Mouse (Mus musculus) neural tube, embryonic 11.5 days (tissue): ENCODE measurements around the gene Traf4. TPM values are rescaled to one million over a fixed set of nuclear protein-coding genes. Genes with fewer than 3 reads are reported as not detected.
"Not testable (repeated sequence)": the region's sequence is repeated elsewhere in the genome, so short reads cannot be mapped to it uniquely, and the experiment has no call there.

Experiments
- ATAC-seq: fragments of 200-750 bp; cut with Nextera tagmentation; 2 replicates; pipeline ENCODE4 v1.8.0; 2017; ENCODE audit warnings: moderate number of reproducible peaks, mild to moderate bottlenecking, moderate TSS enrichment, moderate library complexity; ENCODE audit not compliant: insufficient read depth, low FRiP score, low TSS enrichment
- DNase-seq: peaks from one replicate; pipeline ENCODE4 v3.0.0-alpha.2; 2015; ENCODE audit warnings: low spot score
- H3K27ac ChIP-seq: fragments of 300-500 bp; sonication (generic); 2 replicates; pipeline ENCODE4 v1.5.1; 2014; ENCODE audit warnings: low read depth, mild to moderate bottlenecking, low read length
- H3K27me3 ChIP-seq: fragments of 300-500 bp; sonication (generic); 2 replicates; pipeline ENCODE4 v1.6.1; 2014; ENCODE audit warnings: mild to moderate bottlenecking, low read length, mixed read lengths; ENCODE audit not compliant: control insufficient read depth, insufficient read depth
- H3K36me3 ChIP-seq: fragments of 300-500 bp; sonication (generic); 2 replicates; pipeline ENCODE4 v1.6.1; 2014; ENCODE audit warnings: mild to moderate bottlenecking, low read length, moderate library complexity, mixed read lengths; ENCODE audit not compliant: control insufficient read depth, insufficient read depth
- H3K4me1 ChIP-seq: fragments of 300-500 bp; sonication (generic); 2 replicates; pipeline ENCODE4 v1.6.1; 2014; ENCODE audit warnings: low read length, mixed read lengths; ENCODE audit not compliant: control insufficient read depth, insufficient read depth
- H3K4me2 ChIP-seq: fragments of 300-500 bp; sonication (generic); 2 replicates; pipeline ENCODE4 v1.6.1; 2014; ENCODE audit warnings: low read depth, mild to moderate bottlenecking, moderate library complexity
- H3K4me3 ChIP-seq: fragments of 300-500 bp; sonication (generic); 2 replicates; pipeline ENCODE4 v1.5.1; 2014; ENCODE audit warnings: low read depth, low read length
- H3K9ac ChIP-seq: fragments of 300-500 bp; sonication (generic); 2 replicates; pipeline ENCODE4 v1.6.1; 2014; ENCODE audit warnings: mild to moderate bottlenecking, low read length
- H3K9me3 ChIP-seq: fragments of 300-500 bp; sonication (generic); 2 replicates; pipeline ENCODE4 v1.6.1; 2016; ENCODE audit warnings: low read length; ENCODE audit not compliant: control insufficient read depth
- WGBS: fragments of 180-500 bp; shearing (Covaris S2); extraction: QIAGEN DNeasy Blood & Tissue Kit; methylation state at CpG from one replicate; pipeline ENCODE4 v1.1.7; 2014; 5-methylcytosine and 5-hydroxymethylcytosine counted together
- polyA plus RNA-seq: library from polyadenylated mRNA; unstranded; fragments of >200 nt; fragmentation: Nextera tagmentation; extraction: Ambion mirVana; gene quantifications from 2 replicates; pipeline ENCODE4 v1.2.1, GENCODE M21; 2014

Gene Traf4
- polyA plus RNA-seq, 1 experiment from 2014 or later: 124 TPM

GRCm38 (mm10) chr11:78184702-78185101 lies 19.3 kb upstream of the Traf4 start:
- not testable (repeated sequence) for ATAC-seq, H3K4me2 ChIP-seq, H3K4me3 ChIP-seq, H3K27me3 ChIP-seq, H3K27ac ChIP-seq, H3K9me3 ChIP-seq, H3K36me3 ChIP-seq, DNase-seq, H3K9ac ChIP-seq
- 92% methylated on average over 6 of the region's 6 CpGs for WGBS
- peaks cover 12% of the 10 kb centered on the region for H3K4me1 ChIP-seq

DNA sequence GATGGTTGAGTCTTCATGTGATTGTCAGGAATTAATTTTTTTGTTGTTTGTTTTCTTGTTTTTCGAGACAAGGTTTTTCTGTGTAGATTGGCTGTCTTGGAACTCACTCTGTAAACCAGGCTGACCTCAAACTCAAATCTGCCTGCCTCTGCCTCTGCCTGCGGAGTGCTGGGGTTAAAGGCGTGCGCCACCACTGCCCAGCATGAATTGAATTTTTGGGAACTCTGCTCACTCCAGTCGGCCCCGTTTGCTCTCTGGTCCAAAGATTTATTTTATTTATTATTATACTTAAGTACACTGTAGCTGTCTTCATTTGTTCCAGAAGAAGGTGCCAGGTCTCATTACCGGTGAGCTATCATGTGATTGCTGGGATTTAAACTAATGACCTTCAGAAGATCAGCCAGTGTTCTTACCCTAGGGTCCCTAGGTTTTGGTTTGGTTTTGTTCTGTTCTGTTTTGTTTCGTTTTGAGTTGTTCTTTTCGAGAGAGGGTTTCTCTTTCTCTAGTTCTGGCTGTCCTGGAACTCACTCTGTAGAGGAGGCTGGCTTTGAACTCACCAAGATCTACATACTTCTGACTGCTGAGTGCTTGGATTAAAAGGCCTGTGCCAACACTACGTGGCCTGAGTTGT lies 18.6 kb upstream of the Traf4 start:
- ATAC-seq (0 out of 2 replicates have a peak, but pooled peaks have one; percentile 8), DNase-seq (no peak)
- peaks cover 15% of the 10 kb centered on the region for H3K4me1 ChIP-seq
- H3K4me2 ChIP-seq: peak overlapping the region; percentile 61
- no peak overlapping the region for H3K9ac ChIP-seq
- no peaks in the 10 kb centered on the region for H3K9me3 ChIP-seq
- H3K27me3 ChIP-seq: no peaks in the 10 kb centered on the region
- no peak overlapping the region for H3K27ac ChIP-seq
- no peak overlapping the region for H3K4me3 ChIP-seq
- WGBS: 51% methylated on average over 10 of the region's 10 CpGs
- H3K36me3 ChIP-seq: peaks cover 7% of the 10 kb centered on the region; the same call in 1 of the 2 replicates

DNA sequence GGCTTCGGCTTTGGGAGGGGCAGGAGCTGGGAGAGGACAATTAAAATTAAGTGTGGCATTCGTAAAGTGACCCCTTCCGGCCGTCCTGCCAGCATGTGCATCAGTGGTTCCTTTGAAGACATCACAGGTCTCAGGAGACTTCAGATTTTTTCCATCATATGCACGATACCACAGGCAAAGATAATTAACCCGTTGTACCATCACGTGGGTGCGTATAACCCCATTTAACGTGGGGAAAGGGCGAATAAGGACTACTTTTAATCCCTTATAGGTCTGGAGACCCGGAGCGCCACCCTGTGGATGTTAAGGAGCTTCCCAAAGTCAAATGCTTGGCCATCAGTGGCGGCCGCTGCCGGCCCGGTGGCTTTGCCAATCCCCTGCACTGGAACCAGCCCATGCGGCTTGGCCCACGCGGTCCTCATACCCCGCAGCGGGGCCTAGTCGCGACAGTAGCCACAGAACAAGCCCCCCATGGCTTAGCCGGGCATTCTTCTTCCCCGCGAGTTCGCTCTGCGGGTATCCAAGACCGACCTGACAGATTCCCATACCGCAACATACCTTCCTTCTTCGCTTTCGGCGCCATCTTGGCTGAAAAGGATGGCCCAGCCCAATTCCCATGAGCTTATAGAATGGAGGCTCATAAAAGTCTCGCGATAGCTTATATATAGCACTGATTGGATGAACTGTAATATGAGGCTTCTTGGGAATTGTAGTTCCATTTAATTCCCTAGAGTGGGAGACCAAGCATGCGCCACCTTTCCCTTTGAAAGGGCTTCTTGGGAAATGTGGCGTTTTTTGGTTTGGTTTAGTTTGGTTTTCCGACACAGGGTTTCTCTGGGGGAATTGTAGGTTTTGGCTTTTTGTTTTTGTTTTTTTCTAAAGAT lies 17.8 kb upstream of the Traf4 start, which contains the start of gene Rpl23a:
Gene Rpl23a, minus strand, starts transcription at position 624 of the 884 bp plus-strand sequence.
- peaks cover 7% of the 10 kb centered on the region; the same call in 1 of the 2 replicates for H3K36me3 ChIP-seq
- H3K4me1 ChIP-seq: peaks cover 19% of the 10 kb centered on the region
- no peaks in the 10 kb centered on the region for H3K9me3 ChIP-seq
- H3K27ac ChIP-seq: peak within 1 kb of the TSS; percentile 89
- H3K4me3 ChIP-seq: peak within 1 kb of the TSS; percentile 85
- H3K27me3 ChIP-seq: no peaks in the 10 kb centered on the region
- ATAC-seq (peak; percentile 85), DNase-seq (peak; percentile 87)
- peak within 1 kb of the TSS; percentile 61 for H3K4me2 ChIP-seq
- WGBS: under 1% methylated on average over 38 of the region's 38 CpGs
- H3K9ac ChIP-seq: peak within 1 kb of the TSS; percentile 87

- Histone ChIP-seq H3K4me1 (peaks cover 22% of the 10 kb centered on the region), H3K4me2 (peak overlapping the region; percentile 61), H3K36me3 (peaks cover 7% of the 10 kb centered on the region; the same call in 1 of the 2 replicates), H3K9me3 (no peaks in the 10 kb centered on the region), H3K9ac (peak overlapping the region; percentile 87), H3K27ac (no peak overlapping the region), H3K4me3 (peak overlapping the region; percentile 85), H3K27me3 (no peaks in the 10 kb centered on the region)
- no peak for ATAC-seq
- DNase-seq: no peak
- 8% methylated on average over 7 of the region's 7 CpGs for WGBS
Measured at GRCm38 (mm10) chr11:78182450-78182849, 17.1 kb upstream of the Traf4 start.

- Histone ChIP-seq H3K9me3 (no peaks in the 10 kb centered on the region), H3K36me3 (peaks cover 7% of the 10 kb centered on the region; the same call in 1 of the 2 replicates), H3K27me3 (no peaks in the 10 kb centered on the region), H3K9ac (peak overlapping the region; percentile 87; the same call in 1 of the 2 replicates), H3K4me1 (peaks cover 25% of the 10 kb centered on the region), H3K4me3 (peak overlapping the region; percentile 85), H3K27ac (no peak overlapping the region), H3K4me2 (peak overlapping the region; percentile 61)
- DNase-seq: no peak
- ATAC-seq: no peak
- WGBS: 52% methylated on average over 2 of the region's 2 CpGs
Measured at GRCm38 (mm10) chr11:78181830-78182357, 16.5 kb upstream of the Traf4 start.

DNA sequence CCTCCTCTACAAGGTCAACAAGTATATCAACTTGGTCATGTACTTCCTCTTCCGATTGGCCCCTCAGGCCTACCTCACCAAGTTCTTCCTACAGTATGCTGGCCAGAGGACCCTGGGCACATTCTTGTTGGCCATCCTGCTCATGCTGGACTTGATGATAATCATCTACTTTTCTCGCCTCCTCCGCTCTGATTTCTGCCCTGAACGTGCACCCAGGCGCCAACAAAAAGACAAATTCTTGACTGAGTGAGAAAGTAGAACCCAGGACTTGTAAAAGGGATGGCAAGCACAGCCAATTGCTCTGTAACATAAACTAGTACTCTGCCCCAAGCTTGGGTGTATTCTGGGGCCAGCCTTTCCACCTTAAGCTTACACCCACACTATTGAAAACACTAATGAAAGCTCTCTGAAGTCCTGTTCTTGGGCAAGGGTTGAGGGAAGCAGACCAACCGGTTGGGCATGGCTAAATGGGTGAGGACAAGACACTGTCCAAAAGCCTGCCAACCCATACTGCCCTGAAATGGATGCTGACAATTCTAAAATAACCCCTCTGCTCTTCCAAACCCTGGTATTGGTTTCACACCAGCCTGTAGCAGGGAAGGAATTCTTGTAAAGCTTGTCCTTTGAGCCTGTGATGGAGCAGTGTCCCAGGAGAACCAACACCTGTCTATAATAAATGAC lies 14.8 kb upstream of the Traf4 start:
- Histone ChIP-seq H3K4me3 (no peak overlapping the region), H3K36me3 (peaks cover 7% of the 10 kb centered on the region; the same call in 1 of the 2 replicates), H3K9me3 (no peaks in the 10 kb centered on the region), H3K9ac (no peak overlapping the region), H3K27me3 (no peaks in the 10 kb centered on the region), H3K4me1 (peaks cover 25% of the 10 kb centered on the region), H3K27ac (no peak overlapping the region), H3K4me2 (no peak overlapping the region; the same call in 1 of the 2 replicates)
- no peak for DNase-seq
- no peak for ATAC-seq
- WGBS: 78% methylated on average over 6 of the region's 6 CpGs

DNA sequence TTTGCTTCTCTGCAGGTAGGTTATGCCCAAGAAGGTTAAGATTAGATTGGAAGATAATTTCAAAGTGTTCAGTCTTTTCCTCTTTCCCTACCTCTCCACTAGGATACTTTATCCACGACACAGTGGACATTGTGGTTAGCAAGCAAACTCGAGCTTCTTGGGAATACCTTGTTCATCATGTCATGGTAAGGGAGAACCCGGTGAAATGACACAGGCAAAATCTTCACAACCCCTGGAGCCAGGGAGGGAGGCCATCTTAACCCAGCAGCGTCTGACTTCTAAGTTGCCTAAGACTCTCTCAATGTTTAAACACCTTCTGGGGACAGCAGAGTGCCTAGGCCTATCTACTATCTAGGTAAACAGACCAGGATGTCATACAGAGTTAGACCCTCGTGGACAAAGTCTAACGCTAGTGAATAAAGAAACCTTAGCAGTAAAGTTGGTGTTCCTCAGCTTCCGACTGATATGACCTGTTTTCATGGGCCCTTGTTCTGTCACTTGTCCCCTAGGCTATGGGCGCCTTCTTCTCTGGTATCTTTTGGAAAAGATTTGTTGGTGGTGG lies 14.1 kb upstream of the Traf4 start:
- 31% methylated on average over 8 of the region's 8 CpGs for WGBS

More for the DNA sequence above, 14.1 kb upstream of the Traf4 start:
- peak overlapping the region; percentile 56 for H3K4me3 ChIP-seq
- H3K9ac ChIP-seq: peak overlapping the region; percentile 29; the same call in 1 of the 2 replicates
- ATAC-seq (no peak), DNase-seq (no peak)
- peak overlapping the region; percentile 90 for H3K4me2 ChIP-seq
- peaks cover 7% of the 10 kb centered on the region; the same call in 1 of the 2 replicates for H3K36me3 ChIP-seq
- peaks cover 25% of the 10 kb centered on the region for H3K4me1 ChIP-seq
- no peak overlapping the region for H3K27ac ChIP-seq
- no peaks in the 10 kb centered on the region for H3K9me3 ChIP-seq
- H3K27me3 ChIP-seq: no peaks in the 10 kb centered on the region
